Mouse (Mus musculus) kidney, adult 2 months (tissue): Measurements from ENCODE around the gene Fam120a.

Experiments used
- CTCF ChIP-seq: fragments of 200-500 bp; conservative IDR thresholded peaks from 2 replicates; pipeline ENCODE4 v1.5.1; 2011; ENCODE audit warnings: low read depth, mild to moderate bottlenecking, control low read depth, low read length, moderate library complexity, mixed read lengths; ENCODE audit not compliant: insufficient read depth, insufficient read length
- POLR2A ChIP-seq: fragments of 200-500 bp; IDR thresholded peaks from one replicate; pipeline ENCODE4 v1.6.1; 2011; ENCODE audit warnings: low read depth, low read length, control low read depth

- TF ChIP-seq CTCF (no peak), POLR2A (no peak)
Measured at GRCm38 (mm10) chr13:48950600-48951241, 17.1 kb downstream of the Fam120a start.
